Mouse (Mus musculus) frontal cortex, postnatal 36 days (tissue): ENCODE data around the gene Inhbb.

Experiments used
- DNase-seq, 2 experiments: peaks; one replicate each; pipeline ENCODE4 v3.0.0; 2022; ENCODE audit warnings: low spot score in 2 of 2

The Inhbb gene

GRCm38 (mm10) chr1:119383916-119384315 lies 38.1 kb downstream of the Inhbb start:
- peak; percentile 56 to 58 for DNase-seq

GRCm38 (mm10) chr1:119380609-119381008 lies 41.4 kb downstream of the Inhbb start:
- peak; percentile 81 to 91 for DNase-seq

GRCm38 (mm10) chr1:119375376-119375775 lies 46.7 kb downstream of the Inhbb start:
- no peak for DNase-seq

- DNase-seq = no peak
These were observed 54.5 kb downstream of the Inhbb start for GRCm38 (mm10) chr1:119367546-119367945.

GRCm38 (mm10) chr1:119366315-119366714 lies 55.7 kb downstream of the Inhbb start:
- no peak for DNase-seq
